Mouse (Mus musculus): ENCODE results near the gene Sephs2. TPM values are rescaled to one million over a fixed set of nuclear protein-coding genes. Genes with fewer than 3 reads are reported as not detected.

Sephs2 gene
- 22.5 and 23.0 TPM in 2 replicates for polyA plus RNA-seq (2012; rRNA removed)

GRCm38 (mm10) chr7:127273925-127274789 is at the start of gene Sephs2:
Sephs2 (minus strand) TSS chr7:127274055.

GRCm38 (mm10) chr7:127296098-127296497 is 22.2 kb upstream of the Sephs2 start, which contains the start of gene Itgal:
Itgal (plus strand) TSS chr7:127296260.

GRCm38 (mm10) chr7:127260309-127261111 is 13.3 kb downstream of the Sephs2 start, which contains the start of gene Dctpp1:
Dctpp1 (minus strand) TSS chr7:127260709.

GRCm38 (mm10) chr7:127243870-127244657 is 29.8 kb downstream of the Sephs2 start, which contains the start of gene Zfp771:
Zfp771 (plus strand) TSS chr7:127244274.

GRCm38 (mm10) chr7:127232622-127233367 is 41.1 kb downstream of the Sephs2 start, which contains the start of the genes Zfp553 and Sept1:
Zfp553 (plus strand) TSS chr7:127233061.
Sept1 (minus strand) TSS chr7:127233130.

Other genes starting within 250 kb of the Sephs2 start
- 309 and 326 TPM in 2 replicates for gene Maz, start 247.0 kb downstream of the Sephs2 start, polyA plus RNA-seq (2012; rRNA removed)
- gene Kif22, start 231.6 kb downstream of the Sephs2 start, polyA plus RNA-seq (2012; rRNA removed), result 42.4 and 56.6 TPM in 2 replicates
- gene Zg16, start 186.7 kb downstream of the Sephs2 start, polyA plus RNA-seq (2012; rRNA removed), result 0.10 TPM in 1 of 2 replicates, not detected in the other
- gene AI467606, start 182.7 kb downstream of the Sephs2 start, polyA plus RNA-seq (2012; rRNA removed), result 2.1 TPM in 2 replicates
- gene Qprt, start 151.8 kb downstream of the Sephs2 start, polyA plus RNA-seq (2012; rRNA removed), result 0.68 and 1.5 TPM in 2 replicates
- 0.10 and 0.19 TPM in 2 replicates for gene Spn, start 136.2 kb downstream of the Sephs2 start, polyA plus RNA-seq (2012; rRNA removed)
- gene Cd2bp2, start 78.0 kb downstream of the Sephs2 start, polyA plus RNA-seq (2012; rRNA removed), result 139 and 140 TPM in 2 replicates
- gene Tbc1d10b, start 65.6 kb downstream of the Sephs2 start, polyA plus RNA-seq (2012; rRNA removed), result 55.6 and 59.0 TPM in 2 replicates
- 4.0 and 196 TPM in 2 replicates for gene Mylpf, start 65.2 kb downstream of the Sephs2 start, polyA plus RNA-seq (2012; rRNA removed)
- 30.7 and 37.3 TPM in 2 replicates for gene Zfp553, start 41.0 kb downstream of the Sephs2 start, polyA plus RNA-seq (2012; rRNA removed)
- gene Sept1, start 40.9 kb downstream of the Sephs2 start, polyA plus RNA-seq (2012; rRNA removed), result 28.1 and 35.9 TPM in 2 replicates
- 84.0 and 85.7 TPM in 2 replicates for gene Zfp771, start 29.8 kb downstream of the Sephs2 start, polyA plus RNA-seq (2012; rRNA removed)
- gene Dctpp1, start 13.3 kb downstream of the Sephs2 start, polyA plus RNA-seq (2012; rRNA removed), result 95.6 and 105 TPM in 2 replicates
- 0.61 and 0.95 TPM in 2 replicates for gene Itgal, start 22.2 kb upstream of the Sephs2 start, polyA plus RNA-seq (2012; rRNA removed)
- 38.6 and 41.2 TPM in 2 replicates for gene Zfp768, start 71.5 kb upstream of the Sephs2 start, polyA plus RNA-seq (2012; rRNA removed)
- gene Zfp747, start 102.0 kb upstream of the Sephs2 start, polyA plus RNA-seq (2012; rRNA removed), result 7.0 and 7.4 TPM in 2 replicates
- gene 9130019O22Rik, start 113.1 kb upstream of the Sephs2 start, polyA plus RNA-seq (2012; rRNA removed), result 3.7 and 3.8 TPM in 2 replicates
- gene E430018J23Rik, start 119.6 kb upstream of the Sephs2 start, polyA plus RNA-seq (2012; rRNA removed), result 7.4 and 7.5 TPM in 2 replicates
- gene Zfp764, start 132.8 kb upstream of the Sephs2 start, polyA plus RNA-seq (2012; rRNA removed), result 4.1 and 4.9 TPM in 2 replicates
- gene Zfp688, start 148.0 kb upstream of the Sephs2 start, polyA plus RNA-seq (2012; rRNA removed), result 20.0 and 22.1 TPM in 2 replicates
- 12.3 and 12.5 TPM in 2 replicates for gene Zfp689, start 175.1 kb upstream of the Sephs2 start, polyA plus RNA-seq (2012; rRNA removed)
- 86.3 and 89.4 TPM in 2 replicates for gene Prr14, start 185.6 kb upstream of the Sephs2 start, polyA plus RNA-seq (2012; rRNA removed)
- gene Fbrs, start 205.1 kb upstream of the Sephs2 start, polyA plus RNA-seq (2012; rRNA removed), result 28.5 and 42.4 TPM in 2 replicates
- gene Srcap, start 237.9 kb upstream of the Sephs2 start, polyA plus RNA-seq (2012; rRNA removed), result 20.8 and 25.3 TPM in 2 replicates
- gene Gm42715, start 245.5 kb upstream of the Sephs2 start, polyA plus RNA-seq (2012; rRNA removed), result 17.6 and 18.6 TPM in 2 replicates